Mouse (Mus musculus) ovary, postnatal 14 days (tissue): Measurements from ENCODE around the gene Ubox5.

ENCODE experiments used
- DNase-seq: peaks from one replicate; pipeline ENCODE4 v3.0.0; 2022; ENCODE audit warnings: low spot score

The Ubox5 gene

DNA sequence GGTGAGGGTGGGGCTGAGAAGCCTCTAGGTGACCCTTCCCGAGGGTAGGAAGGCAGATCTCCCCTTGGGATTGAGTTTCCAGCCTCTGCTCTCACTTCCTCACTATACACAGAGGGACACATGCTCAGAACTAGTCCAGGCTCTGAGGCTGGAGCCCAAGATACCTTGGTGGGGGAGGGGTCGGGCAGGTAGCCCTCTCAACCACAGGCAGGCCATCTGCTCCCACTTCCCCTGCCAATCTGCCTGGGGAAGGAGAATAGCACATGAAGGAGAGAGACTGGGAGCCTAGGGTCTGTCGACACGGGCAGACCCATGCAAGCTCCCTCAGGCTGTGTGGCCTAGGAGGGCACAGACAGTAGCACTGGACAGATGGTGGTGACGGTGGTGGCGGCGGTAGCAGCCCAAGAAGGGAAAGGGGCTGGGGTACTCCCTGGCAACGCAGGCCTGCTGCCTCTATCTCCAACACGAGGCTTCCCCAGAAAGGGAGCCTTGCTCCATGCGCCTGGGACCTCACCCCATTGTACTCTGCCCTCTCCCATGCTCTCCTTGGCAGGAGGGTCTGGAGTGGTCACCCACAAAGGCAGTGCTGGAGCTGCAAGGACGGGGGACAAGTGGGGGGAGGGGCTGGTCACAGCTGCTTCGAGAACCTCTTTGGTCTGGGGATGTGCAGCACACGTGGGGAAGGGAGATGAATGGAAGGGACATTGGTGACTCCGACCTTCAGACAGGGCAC, 4.3 kb upstream of the Ubox5 start:
- no peak for DNase-seq

DNA sequence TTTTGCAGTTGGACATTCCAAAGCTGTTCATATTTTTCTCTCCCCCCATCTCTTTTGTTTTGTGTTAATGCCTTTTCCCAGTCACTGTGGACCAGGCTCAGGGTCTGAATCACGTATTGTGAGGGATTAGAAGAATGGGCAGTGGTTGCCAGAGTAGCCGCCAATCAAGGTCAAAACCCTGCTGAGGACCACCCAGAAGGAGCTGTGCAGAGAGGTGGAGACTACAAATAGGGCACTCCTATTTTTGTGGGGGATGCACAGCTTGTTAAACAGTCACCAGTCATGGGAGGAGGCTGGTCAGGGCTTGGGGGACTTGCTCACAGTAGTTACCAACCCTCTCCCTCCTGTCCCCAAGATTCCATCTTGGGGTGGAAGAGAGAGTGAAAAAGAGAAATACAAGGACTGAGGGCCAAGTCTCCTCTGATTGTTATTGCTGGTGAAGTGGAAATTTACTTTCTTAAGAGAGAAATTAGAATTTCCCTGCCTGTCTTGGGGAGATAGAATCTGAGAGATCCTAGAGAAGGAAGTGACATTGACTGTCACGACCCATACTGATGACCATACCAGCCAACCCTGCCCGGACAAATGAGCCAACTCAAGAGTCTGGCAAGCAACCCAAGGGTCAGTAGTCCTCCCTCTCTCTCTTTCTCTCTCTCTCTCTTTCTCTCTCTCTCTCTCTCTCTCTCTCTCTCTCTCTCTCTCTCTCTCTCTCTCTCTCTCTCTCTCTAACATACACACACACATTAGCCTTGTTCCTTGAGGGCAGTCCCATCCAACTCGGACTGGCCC, 3.2 kb upstream of the Ubox5 start:
- DNase-seq, result no peak

DNA sequence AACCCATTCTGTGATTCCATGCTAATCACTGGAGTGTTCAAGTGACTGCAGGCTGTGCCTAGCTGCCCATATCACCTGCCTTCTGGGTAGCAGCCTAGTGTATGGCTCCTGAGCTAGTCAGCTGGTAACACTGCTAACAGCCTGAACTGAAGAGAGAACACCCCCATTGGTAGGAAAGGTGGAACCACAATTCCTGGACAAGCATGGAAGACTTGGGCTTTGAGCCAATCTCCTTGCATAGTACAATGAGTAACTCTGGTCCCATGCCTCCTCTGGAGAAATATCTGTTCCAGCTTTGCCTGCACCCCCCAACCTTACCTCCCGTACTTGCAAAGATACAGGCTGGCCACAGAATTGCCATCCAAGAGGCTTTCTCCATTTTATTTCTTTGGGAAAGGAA, 2.6 kb upstream of the Ubox5 start:
- DNase-seq, result no peak

DNA sequence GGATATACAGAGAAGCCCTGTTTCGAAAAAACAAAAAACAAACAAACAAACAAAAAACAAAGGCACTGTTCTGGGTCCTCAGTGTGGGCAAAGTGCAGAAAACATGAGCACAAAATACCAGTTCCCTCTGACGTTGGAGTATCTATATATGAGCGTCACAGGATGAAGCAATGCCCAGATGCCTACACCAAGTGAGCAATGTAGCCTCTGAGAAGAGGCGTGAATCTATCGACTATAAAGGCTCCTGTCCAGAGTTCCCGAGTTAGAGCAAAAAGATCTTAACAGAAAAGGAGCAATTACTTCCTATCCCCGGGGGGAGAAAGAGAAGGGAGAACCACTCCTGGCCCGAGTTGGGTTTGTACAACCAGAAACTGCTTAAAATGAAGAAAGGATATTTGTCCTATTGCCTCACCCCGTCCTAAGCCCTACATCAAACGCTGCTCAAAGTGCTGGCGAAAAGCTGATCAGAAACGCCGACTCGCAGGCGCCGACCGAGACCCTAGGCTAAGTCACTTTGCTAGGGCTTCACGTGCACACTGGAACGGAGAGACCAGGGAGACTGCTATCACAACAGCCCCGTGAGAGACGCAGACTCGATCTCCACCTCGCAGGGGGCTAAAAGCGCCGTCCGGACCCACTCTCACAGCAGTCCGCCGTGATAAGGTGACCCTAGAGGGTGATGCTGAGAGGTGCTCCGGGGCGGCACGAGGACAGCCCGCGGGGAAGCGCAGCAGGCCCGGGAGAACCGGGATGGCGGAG, 579 bp downstream of the Ubox5 start:
- no peak for DNase-seq

DNA sequence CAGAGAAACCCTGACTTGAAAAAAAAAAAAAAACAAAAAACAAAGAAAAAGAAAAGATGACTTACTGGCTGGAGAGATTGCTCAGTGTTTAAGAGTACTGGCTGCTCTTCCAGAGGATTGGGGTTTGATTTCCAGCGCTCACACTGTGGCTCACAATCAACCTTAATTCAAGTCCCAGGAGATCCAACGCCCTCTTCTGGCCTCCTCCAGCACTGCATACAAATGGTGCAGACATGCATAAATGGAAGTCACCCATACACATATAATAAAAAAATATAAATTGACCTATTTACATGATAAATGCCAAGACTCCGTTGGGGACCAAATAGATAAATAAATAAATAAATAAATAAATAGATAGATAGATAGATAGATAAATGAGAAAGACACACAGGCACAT, 1.4 kb downstream of the Ubox5 start:
- no peak for DNase-seq

DNA sequence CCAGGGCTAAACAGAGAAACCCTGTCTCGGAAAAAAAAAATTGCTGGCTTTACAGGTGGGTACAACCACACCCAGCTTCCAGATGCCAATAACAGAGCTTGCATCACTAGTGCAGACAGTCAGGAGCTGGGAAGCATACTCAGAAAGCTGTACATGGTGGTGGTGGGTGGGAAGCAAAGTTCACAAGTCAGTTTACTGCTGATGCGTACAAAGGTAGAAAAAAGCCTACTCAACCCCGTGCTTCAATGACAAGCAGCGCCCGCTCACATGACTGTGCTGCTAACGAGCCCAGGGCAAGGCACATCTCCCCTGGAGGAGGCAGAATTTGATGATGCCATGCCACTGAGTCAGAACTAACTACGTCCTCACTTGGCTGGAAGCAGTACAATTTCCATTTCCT, 10.9 kb downstream of the Ubox5 start:
- DNase-seq, result no peak

DNA sequence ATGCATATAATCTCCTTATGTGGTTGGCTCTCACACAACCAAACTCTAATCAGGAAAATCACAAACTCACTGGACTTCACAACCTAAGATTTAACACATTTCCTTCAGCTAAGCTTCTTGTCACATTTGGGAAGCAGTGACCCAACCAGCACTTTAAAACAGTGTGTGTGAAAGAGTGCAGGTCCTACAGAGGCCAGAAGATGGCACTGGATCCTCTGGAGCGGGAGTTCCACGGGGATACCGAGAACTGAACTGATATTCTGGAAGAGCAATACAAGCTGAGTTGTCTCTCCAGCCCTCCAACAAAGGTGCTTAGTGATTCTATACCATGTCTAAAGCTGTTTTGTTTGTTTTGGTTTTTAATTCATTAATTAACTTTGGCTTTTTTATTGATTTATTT, 16.7 kb downstream of the Ubox5 start:
- no peak for DNase-seq

DNA sequence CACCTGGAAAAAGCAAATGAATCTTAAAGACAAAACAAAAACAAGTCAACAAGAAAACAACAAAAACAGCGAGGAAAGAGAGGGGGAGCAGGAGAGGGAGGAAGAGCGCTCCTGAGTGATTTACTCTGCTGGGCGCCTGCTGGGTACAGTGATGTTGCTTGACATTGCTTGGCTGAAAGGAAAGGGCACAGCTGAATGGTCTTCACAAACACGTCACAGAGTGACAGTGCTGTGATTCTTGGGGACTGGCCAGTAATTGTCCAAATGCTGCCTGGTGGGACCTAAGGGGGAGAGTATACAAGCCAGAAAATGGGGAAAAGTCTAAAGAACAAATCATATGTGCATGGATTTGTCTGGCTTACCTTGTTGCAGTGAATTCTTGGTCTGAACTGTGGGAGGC, 27.6 kb downstream of the Ubox5 start:
- no peak for DNase-seq

DNA sequence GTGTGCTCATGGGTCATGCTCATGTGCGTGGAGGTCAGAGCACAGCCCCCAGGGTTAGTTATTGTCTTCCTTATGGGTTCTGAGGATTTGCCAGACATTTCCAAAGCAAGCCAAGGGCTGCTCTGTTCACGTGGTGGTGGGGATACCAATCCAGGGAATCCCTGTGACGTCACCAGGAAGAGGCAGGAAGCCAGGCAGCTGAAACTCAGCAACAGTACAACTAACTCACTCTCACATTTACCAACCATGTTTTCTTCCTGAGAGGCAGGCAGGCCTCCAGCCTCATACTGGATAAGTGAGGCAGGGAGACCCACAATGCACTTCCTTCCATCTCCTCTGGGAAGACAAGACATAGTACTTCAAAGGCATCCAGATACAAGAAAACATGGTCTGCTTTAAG, 31.4 kb downstream of the Ubox5 start:
- no peak for DNase-seq

DNA sequence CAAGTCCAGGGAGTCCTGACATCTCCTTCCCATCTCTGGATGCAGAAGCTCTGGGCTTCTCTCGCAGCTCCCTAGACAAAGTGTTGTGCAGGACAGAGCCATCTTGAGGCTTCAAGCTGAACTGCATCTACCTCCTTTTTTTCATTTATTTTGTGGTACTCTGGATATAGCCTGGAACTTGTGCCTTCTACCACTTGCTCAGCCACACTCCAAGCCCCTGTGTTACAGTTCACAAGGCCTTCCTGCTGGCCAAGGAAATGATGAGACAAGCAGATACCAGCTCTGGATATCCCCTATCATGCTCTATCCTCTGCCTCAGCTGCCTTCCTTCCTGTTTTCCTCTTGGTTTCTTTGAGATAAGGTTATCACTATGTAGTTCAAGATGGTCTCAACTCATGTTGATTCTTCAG, 32.2 kb downstream of the Ubox5 start:
- DNase-seq, result no peak

DNA sequence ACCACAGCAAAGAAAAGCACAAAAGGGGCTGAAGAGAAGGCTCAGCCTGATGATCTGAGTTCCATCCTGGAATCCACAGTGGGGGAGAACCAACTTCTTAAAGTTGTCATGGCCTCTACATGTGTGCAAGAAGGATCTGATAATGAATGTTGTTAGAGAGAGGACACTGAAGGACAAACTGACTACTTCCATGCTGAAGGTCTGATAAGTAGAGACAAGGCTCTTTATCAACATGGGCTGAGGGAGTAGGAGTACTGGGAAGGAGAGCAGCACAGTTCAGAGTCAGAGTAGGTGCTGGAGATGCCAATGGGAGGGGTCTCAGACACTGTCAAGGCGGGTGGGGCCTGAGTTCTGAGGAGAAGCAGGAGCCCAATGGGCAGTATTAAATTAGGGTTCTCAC, 34.2 kb downstream of the Ubox5 start:
- DNase-seq, result no peak

DNA sequence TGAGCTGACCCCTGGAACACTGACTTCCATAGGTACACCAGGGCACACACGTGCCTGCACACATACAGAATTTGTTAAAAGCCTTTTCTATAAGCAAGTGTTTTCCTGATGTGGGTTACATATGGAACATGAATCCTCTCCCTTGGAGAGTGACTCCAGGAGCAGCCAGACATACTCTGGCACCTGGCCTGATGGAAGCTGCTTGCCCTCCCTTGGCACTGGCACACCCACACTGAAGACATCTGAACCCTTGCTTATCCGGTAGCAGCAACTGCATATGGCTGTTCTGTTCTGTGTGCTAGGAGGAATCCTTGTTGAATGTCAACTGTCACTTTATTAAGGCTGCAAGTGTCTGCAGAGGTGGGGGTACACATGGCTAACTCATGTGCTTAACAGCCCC, 38.8 kb downstream of the Ubox5 start:
- DNase-seq, result no peak

DNA sequence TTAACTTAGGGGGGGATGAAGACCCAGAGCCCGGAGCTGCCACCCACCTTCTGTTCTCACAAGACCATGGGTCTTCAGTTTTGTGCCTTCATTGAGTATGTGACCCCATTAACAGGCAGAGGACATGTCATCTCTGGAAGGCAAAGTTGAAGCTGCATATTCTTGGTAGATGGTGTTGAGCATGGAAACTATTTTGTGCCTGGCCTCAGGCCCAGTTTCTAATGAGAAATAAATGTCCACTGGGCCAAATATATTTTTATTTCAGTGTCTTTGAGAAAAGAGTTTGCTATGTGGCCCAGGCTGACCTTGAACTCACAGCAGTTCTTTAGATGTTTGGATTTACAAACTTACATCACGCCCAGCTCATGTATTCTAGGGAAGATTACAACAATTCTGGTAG, 40.1 kb downstream of the Ubox5 start:
- no peak for DNase-seq

DNA sequence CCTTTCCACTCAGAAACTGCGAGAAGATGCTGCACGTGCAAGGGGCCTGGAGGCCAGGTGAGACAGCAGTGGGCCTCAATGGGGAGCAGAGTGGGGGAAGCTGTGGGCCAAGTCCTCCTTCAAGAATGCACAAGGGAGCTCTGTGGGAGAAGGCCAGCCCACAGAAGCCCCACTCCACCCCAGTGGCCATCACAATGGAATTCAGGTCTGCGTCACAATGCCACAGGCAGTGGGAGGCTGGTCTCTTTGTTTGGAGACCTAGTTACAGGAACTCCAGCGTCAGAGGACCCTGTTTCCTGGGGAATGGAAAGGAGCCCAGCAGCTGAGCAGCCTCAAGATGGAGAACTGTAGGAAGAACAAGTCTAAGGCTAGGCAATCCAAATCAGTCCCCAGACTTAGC, 40.7 kb downstream of the Ubox5 start:
- no peak for DNase-seq

DNA sequence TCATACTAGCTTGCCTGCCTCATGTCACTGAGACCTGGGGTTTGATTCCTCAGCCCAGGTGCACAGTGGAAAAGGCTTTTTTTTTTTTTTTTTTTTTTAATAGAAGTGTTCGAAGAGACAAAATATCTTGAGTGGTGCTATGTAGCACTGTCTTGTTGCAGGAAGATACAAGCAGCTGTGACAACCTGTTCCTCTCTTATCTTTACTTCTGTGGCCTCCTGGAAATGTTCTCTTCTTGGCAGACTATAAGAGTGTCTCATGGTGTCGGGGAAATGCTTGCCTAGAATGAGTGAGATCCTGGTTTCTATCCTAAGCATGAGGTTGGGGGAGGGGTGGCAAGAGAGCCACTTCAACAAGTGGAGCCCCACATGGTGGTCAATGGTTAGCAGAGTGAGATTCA, 41.5 kb downstream of the Ubox5 start:
- DNase-seq, result no peak

DNA sequence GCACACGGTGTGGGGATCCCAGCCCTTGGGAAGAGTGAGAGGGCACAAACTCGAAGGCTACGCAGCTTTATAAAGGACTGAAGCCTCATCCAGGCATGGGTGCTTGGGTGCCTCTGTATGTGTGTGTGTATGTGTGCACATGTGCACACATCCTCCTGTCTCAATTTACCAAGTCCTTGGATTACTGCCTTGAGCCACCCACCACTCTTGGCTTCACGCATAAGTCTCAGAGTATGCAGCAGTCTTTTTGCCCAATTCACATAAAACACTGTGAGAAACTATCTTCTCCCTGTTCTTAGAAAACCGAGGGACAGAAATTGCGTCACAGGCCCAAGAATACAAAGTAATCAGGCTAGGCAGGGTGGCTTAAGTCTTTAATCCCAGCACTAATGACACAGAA, 43.8 kb downstream of the Ubox5 start:
- no peak for DNase-seq

DNA sequence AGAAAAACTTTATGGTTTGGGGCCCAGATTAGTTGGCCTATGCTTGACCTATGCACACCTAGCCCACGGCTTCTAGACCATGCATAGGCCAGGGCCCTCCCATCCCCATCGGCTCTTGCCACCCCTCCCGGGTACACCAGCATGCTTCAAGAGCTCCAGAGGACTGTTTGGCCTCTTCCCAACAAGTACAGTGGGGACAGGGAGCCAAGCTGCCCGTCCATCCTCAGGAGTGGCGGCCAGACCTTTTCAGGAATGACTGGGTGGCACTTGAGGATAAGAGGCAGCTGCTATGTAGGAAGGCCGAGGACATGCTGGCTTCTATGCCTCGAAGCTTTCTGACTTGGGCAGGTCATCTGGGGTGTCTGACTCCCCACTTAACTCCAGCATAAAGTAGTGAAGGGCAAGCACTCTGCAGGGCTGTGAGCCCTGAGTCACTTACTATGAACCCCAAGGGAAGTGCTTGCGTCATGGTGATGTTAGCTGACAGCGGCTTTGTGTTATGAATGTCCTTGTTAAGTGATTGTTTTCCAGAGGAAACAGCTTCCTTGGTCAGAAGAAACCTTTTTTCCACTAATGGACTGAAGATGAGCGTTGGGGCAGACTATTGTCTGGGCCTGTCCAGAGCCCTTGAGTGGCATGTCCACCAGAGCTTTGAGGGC, 45.8 kb downstream of the Ubox5 start:
- no peak for DNase-seq

DNA sequence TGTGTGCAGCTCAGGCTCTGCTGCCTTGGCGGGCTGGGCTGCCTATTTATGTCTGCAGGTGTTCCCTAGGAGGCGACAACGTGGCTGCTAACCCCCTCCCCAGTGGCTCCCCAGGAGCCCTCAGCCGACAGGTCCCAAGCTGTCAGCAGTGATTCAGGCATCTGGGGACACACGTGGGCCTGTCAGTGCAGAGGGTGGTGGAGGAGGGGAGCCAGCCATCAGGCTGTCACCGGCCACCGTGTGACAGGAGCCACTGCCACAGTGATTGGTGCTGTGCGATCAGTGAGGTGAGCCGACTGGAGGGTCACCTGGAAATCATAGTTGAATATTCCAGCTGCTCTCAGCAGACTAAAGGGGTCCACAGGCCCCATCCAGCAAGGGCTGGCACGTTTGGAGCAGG, 47.3 kb downstream of the Ubox5 start, which contains the start of gene Avp:
TSS of gene Avp (minus strand) at position 3 of the 400 bp plus-strand sequence.
- no peak for DNase-seq

DNA sequence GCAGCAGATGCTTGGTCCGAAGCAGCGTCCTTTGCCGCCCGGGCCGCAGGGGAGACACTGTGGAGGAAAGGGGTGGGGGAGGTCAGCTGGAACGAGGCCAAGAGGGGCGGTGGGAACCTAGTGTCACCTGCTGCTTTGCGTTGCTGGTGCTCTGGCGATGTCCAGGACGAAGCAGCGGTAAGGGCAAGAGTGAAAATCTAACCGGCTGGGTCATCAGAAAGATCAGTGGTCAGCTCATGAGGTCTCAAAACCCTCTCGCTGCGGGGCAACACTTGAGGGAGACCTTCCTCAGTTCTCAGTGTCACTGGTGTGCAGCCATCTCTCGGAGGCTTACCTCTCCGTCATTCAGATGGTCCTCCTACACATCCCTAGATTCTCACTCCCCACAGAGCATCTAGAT, 48.6 kb downstream of the Ubox5 start:
- DNase-seq, result no peak

DNA sequence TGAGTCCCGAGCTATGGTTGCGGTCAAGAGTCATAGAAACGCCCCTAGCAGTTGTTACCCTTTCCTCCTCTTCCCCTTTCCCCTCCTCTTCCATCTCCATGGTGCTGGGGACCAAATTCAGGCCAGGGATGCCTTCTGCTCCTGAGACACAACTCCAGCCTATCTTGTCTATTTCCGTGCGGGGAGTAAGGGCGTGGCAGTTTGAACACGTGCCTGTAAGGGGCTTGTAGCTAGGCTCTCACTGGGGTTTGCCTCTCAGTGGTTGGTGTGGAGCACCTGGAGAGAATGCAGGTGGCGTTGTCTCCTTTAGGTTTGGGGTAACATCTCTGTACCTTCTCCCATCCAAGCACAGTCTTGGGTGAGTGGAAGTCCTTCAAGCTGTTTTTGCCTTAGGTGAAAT, 50.0 kb downstream of the Ubox5 start:
- no peak for DNase-seq

DNA sequence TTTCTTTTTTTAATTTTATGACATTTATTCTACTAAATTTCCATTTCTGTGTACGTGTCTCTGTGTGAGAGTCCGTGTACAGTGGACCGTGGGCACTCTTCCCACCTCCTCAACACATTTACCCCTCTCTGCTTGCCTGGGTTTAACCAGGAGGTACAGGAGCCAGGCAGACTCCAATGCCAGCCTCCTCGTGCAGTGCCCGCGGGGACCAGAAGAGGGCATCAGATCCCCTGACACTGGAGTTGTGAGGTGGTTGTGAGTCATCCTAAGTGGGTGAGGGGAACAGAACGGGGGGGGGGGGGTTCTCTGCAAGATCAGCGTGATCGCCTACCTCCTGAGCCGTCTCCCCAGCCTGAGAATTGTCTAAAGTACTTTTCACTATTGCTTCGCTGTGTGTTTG, 51.7 kb downstream of the Ubox5 start:
- DNase-seq, result peak; percentile 47

DNA sequence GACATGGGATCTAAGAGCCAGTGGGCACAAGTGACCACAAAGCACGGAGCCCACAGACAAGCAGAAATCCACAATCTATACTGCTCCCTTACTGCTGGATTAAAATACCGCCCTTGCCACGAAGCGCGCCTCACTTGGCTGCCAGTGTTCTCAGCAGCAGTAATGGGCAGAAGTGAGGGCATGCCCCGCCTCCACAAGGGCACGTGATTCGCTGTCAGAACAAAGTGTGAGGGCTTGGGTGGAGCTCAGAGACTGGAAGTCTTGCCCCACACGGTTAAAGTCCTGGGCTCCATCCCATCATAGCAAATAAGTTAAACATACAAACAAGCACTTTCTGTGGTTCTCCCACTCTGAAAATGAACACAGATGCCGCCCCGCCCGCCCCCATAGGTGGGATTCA, 52.2 kb downstream of the Ubox5 start:
- DNase-seq, result no peak

DNA sequence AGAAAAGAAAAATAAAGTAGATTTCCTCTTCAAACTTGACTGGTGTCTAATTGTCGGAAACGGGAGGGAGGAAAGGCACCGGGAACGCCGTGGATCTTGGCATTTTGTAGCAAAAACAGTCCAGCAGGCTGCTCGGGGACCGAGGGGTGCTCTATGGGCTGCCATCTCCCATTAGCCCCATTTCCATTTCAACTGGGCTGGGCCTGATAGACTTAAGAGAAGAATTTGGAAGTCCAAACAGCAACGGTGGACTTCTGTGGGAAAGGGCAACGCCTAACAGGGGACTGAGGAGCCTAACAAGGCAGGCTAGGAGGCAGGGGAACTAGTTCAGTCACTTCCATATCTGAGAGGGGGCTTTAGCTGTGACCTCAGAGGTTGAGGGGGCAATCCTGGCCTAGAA, 52.8 kb downstream of the Ubox5 start:
- DNase-seq, result no peak
